In genomic region chr5:144964465-144964864, GRCm38 (mm10) we compare ENCODE assay signal across 8 mouse cellular contexts. TPM values are rescaled to one million over a fixed set of nuclear protein-coding genes. Genes with fewer than 3 reads are reported as not detected.
DNase-seq lines count a peak whose midpoint lies in the region; ATAC-seq and TF ChIP-seq lines count a peak whose summit lies in the region.

No protein-coding gene starts in this region.

- H3K27me3 ChIP-seq in heart, embryonic 14.5 days (ENCODE audit: control insufficient read depth, insufficient read depth, low read length): peaks cover 5% of the 10 kb centered on the region; the same call in 1 of the 2 replicates
- no peaks in the 10 kb centered on the region; the same call in 1 of the 2 replicates for H3K27me3 ChIP-seq in forebrain, embryonic 14.5 days (replicated peaks; ENCODE audit: control insufficient read depth, insufficient read depth, low read length)
- H3K27me3 ChIP-seq in liver, embryonic 15.5 days: peaks cover 40% of the 10 kb centered on the region

- peak overlapping the region; percentile 87 for H3K4me2 ChIP-seq in heart, embryonic 14.5 days (ENCODE audit: low read length)
- H3K4me2 ChIP-seq in forebrain, embryonic 14.5 days (ENCODE audit: low read length): peak overlapping the region; percentile 55
- H3K4me2 ChIP-seq in liver, embryonic 15.5 days: peak overlapping the region; percentile 82

- peaks cover 18 to 34% of the 10 kb centered on the region in 2 experiments for H3K4me1 ChIP-seq in heart, embryonic 14.5 days (ENCODE audit: control insufficient read depth in 2 of 2, insufficient read depth in 2 of 2, low read length in 2 of 2)
- peaks cover 2 to 14% of the 10 kb centered on the region in 2 experiments; a peak in 3 of 4 replicates for H3K4me1 ChIP-seq in ES-E14 (ENCODE audit: control insufficient read depth in 2 of 2, insufficient read depth in 2 of 2, low read length in 2 of 2, poor library complexity in 1 of 2)
- peaks cover 8% of the 10 kb centered on the region; the same call in 1 of the 2 replicates for H3K4me1 ChIP-seq in forebrain, embryonic 14.5 days (ENCODE audit: control insufficient read depth, insufficient read depth, low read length)
- peaks cover 23% of the 10 kb centered on the region for H3K4me1 ChIP-seq in liver, embryonic 15.5 days (replicated peaks)

- H3K4me3 ChIP-seq in heart, embryonic 14.5 days (ENCODE audit: control insufficient read depth in 1 of 2, insufficient read depth in 1 of 2, low read depth in 1 of 2, low read length in 2 of 2): peak overlapping the region; percentile 80 to 94
- peak overlapping the region; percentile 24 to 25 for H3K4me3 ChIP-seq in ES-E14 (ENCODE audit: insufficient read depth in 1 of 2, low read depth in 1 of 2, low read length in 2 of 2, poor library complexity in 1 of 2, severe bottlenecking in 1 of 2)
- H3K4me3 ChIP-seq in forebrain, embryonic 14.5 days (ENCODE audit: low read depth, low read length): peak overlapping the region; percentile 88
- peak overlapping the region; percentile 68; the same call in 1 of the 2 replicates for H3K4me3 ChIP-seq in liver, embryonic 15.5 days (replicated peaks)

- DNase-seq in heart, postnatal 10 days: no peak
- DNase-seq in ES-E14 (ENCODE audit: low read depth, low spot score): no peak
- no peak for DNase-seq in forebrain, embryonic 14.5 days (ENCODE audit: low spot score)
- DNase-seq in T-cell, adult 2 months (ENCODE audit: low spot score): no peak
- no peak for DNase-seq in layer of hippocampus, adult 9-10 months (ENCODE audit: low spot score)
- no peak for DNase-seq in lung, postnatal 25 days (ENCODE audit: low spot score)

- in situ Hi-C loops in ES-E14 (cut with MboI; ENCODE audit: low sequenced_read_pairs in 2 of 2, unreplicated experiment in 2 of 2): no loop called here

- ATAC-seq in heart, embryonic 14.5 days (ENCODE audit: insufficient number of reproducible peaks, insufficient read depth, low FRiP score, low read depth): peak; percentile 19
- peak; percentile 45 for ATAC-seq in forebrain, embryonic 14.5 days
- peak; percentile 9 for ATAC-seq in liver, embryonic 15.5 days (ENCODE audit: insufficient read depth)

- H3K9me3 ChIP-seq in heart, embryonic 14.5 days (ENCODE audit: control insufficient read depth, low read length): no peaks in the 10 kb centered on the region
- H3K9me3 ChIP-seq in ES-E14 (ENCODE audit: control insufficient read depth, insufficient read depth, low read depth, low read length): no peaks in the 10 kb centered on the region
- no peaks in the 10 kb centered on the region for H3K9me3 ChIP-seq in forebrain, embryonic 14.5 days (replicated peaks; ENCODE audit: control insufficient read depth, low read length)
- H3K9me3 ChIP-seq in liver, embryonic 15.5 days (replicated peaks): no peaks in the 10 kb centered on the region

- intact Hi-C loops in heart, postnatal 10 days (cut with DNase I): no loop called here

- no peaks in the 10 kb centered on the region for H3K36me3 ChIP-seq in heart, embryonic 14.5 days (ENCODE audit: control insufficient read depth, insufficient read depth, low read length)
- H3K36me3 ChIP-seq in ES-E14 (ENCODE audit: control insufficient read depth, insufficient read depth, low read length, poor library complexity, severe bottlenecking): no peaks in the 10 kb centered on the region
- H3K36me3 ChIP-seq in forebrain, embryonic 14.5 days (ENCODE audit: control insufficient read depth, insufficient read depth, low read length): no peaks in the 10 kb centered on the region
- no peaks in the 10 kb centered on the region for H3K36me3 ChIP-seq in liver, embryonic 15.5 days (replicated peaks)

- whole genome bisulfite sequencing in heart, embryonic 14.5 days: 29% methylated on average over 8 of the region's 8 CpGs
- 32% methylated on average over 8 of the region's 8 CpGs for WGBS in forebrain, embryonic 14.5 days
- WGBS in liver, embryonic 15.5 days (ENCODE audit: insufficient replicate concordance): 33% methylated on average over 8 of the region's 8 CpGs

- H3K27ac ChIP-seq in heart, embryonic 14.5 days (replicated peaks in 1 of 2; ENCODE audit: control insufficient read depth in 1 of 2, insufficient read depth in 1 of 2, low read depth in 2 of 2, low read length in 2 of 2): no peak overlapping the region; a peak in 1 of 4 replicates
- peak overlapping the region; percentile 14; the same call in 1 of the 2 replicates for H3K27ac ChIP-seq in ES-E14 (ENCODE audit: insufficient read depth, low read depth, low read length, poor library complexity, severe bottlenecking)
- H3K27ac ChIP-seq in forebrain, embryonic 14.5 days (ENCODE audit: low read depth, low read length): no peak overlapping the region; the same call in 1 of the 2 replicates
- H3K27ac ChIP-seq in liver, embryonic 15.5 days (replicated peaks): no peak overlapping the region

- no peak overlapping the region for H3K9ac ChIP-seq in heart, embryonic 14.5 days (ENCODE audit: low read length)
- no peak overlapping the region for H3K9ac ChIP-seq in ES-E14 (ENCODE audit: insufficient read depth, low read depth, low read length, poor library complexity, severe bottlenecking)
- H3K9ac ChIP-seq in forebrain, embryonic 14.5 days (ENCODE audit: low read length): no peak overlapping the region
- H3K9ac ChIP-seq in liver, embryonic 15.5 days: no peak overlapping the region

TF ChIP-seq in ES-E14, 5 proteins besides CTCF, POLR2A, EP300 and RAD21:
- no peak for TF ChIP-seq CHD2 (IDR thresholded peaks at IDR 0.05; ENCODE audit: low read depth, low read length)

RNA-seq across cellular contexts. Expression of gene Smurf1, which starts 1.2 kb away (rescaled TPM):
- 16.6 and 18.0 TPM in 2 replicates for polyA plus RNA-seq in heart, embryonic 14.5 days (2014; fragmentation: Nextera tagmentation; extraction: Ambion mirVana)
- 10 to 100 TPM; 28.7 to 33.6 TPM for total RNA-seq in heart, postnatal 10 days (2021)
- 17.9 and 19.2 TPM in 2 replicates for total RNA-seq in ES-E14 (2012; rRNA removed)
- polyA plus RNA-seq in forebrain, embryonic 14.5 days (2014; fragmentation: Nextera tagmentation; extraction: Ambion mirVana): 16.5 and 22.7 TPM in 2 replicates
- 2.0 and 2.3 TPM in 2 replicates for polyA plus RNA-seq in liver, embryonic 15.5 days (2015; fragmentation: Nextera tagmentation; extraction: Ambion mirVana)

Comparison
In these comparisons a context has a peak if more than half of its experiments do, and no peak if none do; other contexts are left out.
1. H3K4me3 ChIP-seq: peak in every context shown above with its lines; median percentile 88 in forebrain, embryonic 14.5 days; 87 in heart, embryonic 14.5 days; 68 in liver, embryonic 15.5 days; 24 in ES-E14.